12 mouse cellular contexts compared by ENCODE assay signal in genomic region chr8:57498494-57498846, GRCm38 (mm10). TPM values are rescaled to one million over a fixed set of nuclear protein-coding genes. Genes with fewer than 3 reads are reported as not detected.
DNase-seq lines count a peak whose midpoint lies in the region; ATAC-seq and TF ChIP-seq lines count a peak whose summit lies in the region.
"Had no signal": no experiment of that assay in that cellular context is flagged by ENCODE, and none has a peak within 500 bp of the region (broad histone marks: within the 10 kb centered on the region; RNA-seq: fewer than 3 reads in every experiment).

No protein-coding gene starts in this region.

- H3K27ac ChIP-seq in heart, embryonic 16.5 days (ENCODE audit: low read length), result peak overlapping the region; percentile 42; the same call in 1 of the 2 replicates
- H3K27ac ChIP-seq in forebrain, embryonic 11.5 days (ENCODE audit: low read depth, low read length), result no peak overlapping the region; the same call in 1 of the 2 replicates
- no peak overlapping the region for H3K27ac ChIP-seq in limb, embryonic 13.5 days
- no peak overlapping the region for H3K27ac ChIP-seq in thymus, adult 2 months (ENCODE audit: control insufficient read depth, insufficient read depth, low read length)
- H3K27ac ChIP-seq: limb, embryonic 12.5 days had no signal

- peak overlapping the region; percentile 22 for H3K4me3 ChIP-seq in heart, embryonic 16.5 days (ENCODE audit: low read length)
- H3K4me3 ChIP-seq in E14TG2a.4 (replicated peaks; ENCODE audit: low read length), result peak overlapping the region; percentile 54
- H3K4me3 ChIP-seq in forebrain, embryonic 11.5 days (ENCODE audit: low read depth, low read length), result no peak overlapping the region
- H3K4me3 ChIP-seq in limb, embryonic 13.5 days, result no peak overlapping the region
- no peak overlapping the region for H3K4me3 ChIP-seq in thymus, adult 2 months (ENCODE audit: control insufficient read depth, insufficient read depth, low read length)
- H3K4me3 ChIP-seq: limb, embryonic 12.5 days had no signal

- H3K9ac ChIP-seq in heart, embryonic 16.5 days (ENCODE audit: low read length), result peak overlapping the region; percentile 21; the same call in 1 of the 2 replicates
- no peak overlapping the region for H3K9ac ChIP-seq in forebrain, embryonic 11.5 days (ENCODE audit: low read length)
- H3K9ac ChIP-seq in limb, embryonic 13.5 days, result no peak overlapping the region
- H3K9ac ChIP-seq: limb, embryonic 12.5 days had no signal

- TF ChIP-seq POLR2A in thymus, adult 2 months (IDR thresholded peaks at IDR 0.05; ENCODE audit: control insufficient read depth, extremely low read depth, insufficient read depth, low read length, poor library complexity), result no peak

- no peak for ATAC-seq in heart, embryonic 16.5 days (replicated peaks; ENCODE audit: extremely low read depth, insufficient read depth, low FRiP score)
- ATAC-seq in forebrain, embryonic 11.5 days (replicated peaks; ENCODE audit: low FRiP score), result peak; percentile 13; the same call in 1 of the 2 replicates
- no peak for ATAC-seq in limb, embryonic 13.5 days (ENCODE audit: low FRiP score, low read depth)

- H3K4me2 ChIP-seq in heart, embryonic 16.5 days (ENCODE audit: low read depth, low read length), result peak overlapping the region; percentile 47
- H3K4me2 ChIP-seq in forebrain, embryonic 11.5 days (ENCODE audit: low read depth, low read length, severe bottlenecking), result no peak overlapping the region
- H3K4me2 ChIP-seq in limb, embryonic 13.5 days (replicated peaks), result peak overlapping the region; percentile 35
- H3K4me2 ChIP-seq: heart, embryonic 11.5 days; limb, embryonic 12.5 days had no signal

- TF ChIP-seq CTCF in E14TG2a.4 (conservative IDR thresholded peaks at IDR 0.05; ENCODE audit: low read length), result no peak
- no peak for TF ChIP-seq CTCF in thymus, adult 2 months (IDR thresholded peaks at IDR 0.05; ENCODE audit: borderline replicate concordance, control insufficient read depth, extremely low read depth, insufficient read depth, low read length, poor library complexity)

- 63% methylated on average over 8 of the region's 8 CpGs for WGBS in heart, embryonic 16.5 days
- WGBS in forebrain, embryonic 11.5 days, result 59% methylated on average over 8 of the region's 8 CpGs
- WGBS in limb, embryonic 13.5 days, result 60% methylated on average over 8 of the region's 8 CpGs
- 95% methylated on average over 8 of the region's 8 CpGs for WGBS in thymus, adult 2 months

- peaks cover 3% of the 10 kb centered on the region; the same call in 1 of the 2 replicates for H3K9me3 ChIP-seq in heart, embryonic 16.5 days (replicated peaks; ENCODE audit: control insufficient read depth, low read length)
- H3K9me3 ChIP-seq in E14TG2a.4 (ENCODE audit: low read length), result no peaks in the 10 kb centered on the region
- H3K9me3 ChIP-seq in forebrain, embryonic 11.5 days (ENCODE audit: control insufficient read depth, low read length), result no peaks in the 10 kb centered on the region
- H3K9me3 ChIP-seq in limb, embryonic 13.5 days, result no peaks in the 10 kb centered on the region
- H3K9me3 ChIP-seq: limb, embryonic 12.5 days had no signal

- peaks cover 7% of the 10 kb centered on the region for H3K4me1 ChIP-seq in heart, embryonic 16.5 days (ENCODE audit: control insufficient read depth, insufficient read depth, low read length)
- H3K4me1 ChIP-seq in E14TG2a.4 (replicated peaks; ENCODE audit: low read depth, low read length), result peaks cover 75% of the 10 kb centered on the region
- H3K4me1 ChIP-seq in forebrain, embryonic 11.5 days (replicated peaks; ENCODE audit: control insufficient read depth, insufficient read depth, low read length), result peaks cover 4% of the 10 kb centered on the region; the same call in 1 of the 2 replicates
- peaks cover 12% of the 10 kb centered on the region for H3K4me1 ChIP-seq in limb, embryonic 13.5 days
- H3K4me1 ChIP-seq in thymus, adult 2 months (replicated peaks; ENCODE audit: control insufficient read depth, insufficient read depth, low read length), result no peaks in the 10 kb centered on the region
- H3K4me1 ChIP-seq: limb, embryonic 12.5 days had no signal

- 0 out of 2 replicates have a peak, but pooled peaks cover 3% of the 10 kb centered on the region for H3K36me3 ChIP-seq in heart, embryonic 16.5 days (ENCODE audit: control insufficient read depth, insufficient read depth)
- H3K36me3 ChIP-seq in E14TG2a.4 (ENCODE audit: insufficient read depth, low read length), result peaks cover 64% of the 10 kb centered on the region
- H3K36me3 ChIP-seq in forebrain, embryonic 11.5 days (ENCODE audit: control insufficient read depth, insufficient read depth, low read length), result no peaks in the 10 kb centered on the region
- H3K36me3 ChIP-seq in limb, embryonic 13.5 days, result no peaks in the 10 kb centered on the region
- H3K36me3 ChIP-seq in thymus, adult 2 months (ENCODE audit: control insufficient read depth, insufficient read depth, low read length), result no peaks in the 10 kb centered on the region
- H3K36me3 ChIP-seq: limb, embryonic 12.5 days had no signal

- H3K27me3 ChIP-seq in heart, embryonic 16.5 days (ENCODE audit: control insufficient read depth, insufficient read depth, low read length), result no peaks in the 10 kb centered on the region
- no peaks in the 10 kb centered on the region for H3K27me3 ChIP-seq in E14TG2a.4 (ENCODE audit: insufficient read depth, low read length)
- H3K27me3 ChIP-seq in forebrain, embryonic 11.5 days (ENCODE audit: control insufficient read depth, insufficient read depth, low read length), result no peaks in the 10 kb centered on the region
- no peaks in the 10 kb centered on the region for H3K27me3 ChIP-seq in limb, embryonic 13.5 days
- H3K27me3 ChIP-seq in thymus, adult 2 months (ENCODE audit: control insufficient read depth, insufficient read depth, low read length), result no peaks in the 10 kb centered on the region
- H3K27me3 ChIP-seq: limb, embryonic 12.5 days had no signal

- DNase-seq in heart, adult 8-10 months (ENCODE audit: low spot score), result no peak
- no peak for DNase-seq in forebrain, embryonic 11.5 days (ENCODE audit: low spot score)
- no peak for DNase-seq in adipocyte (ENCODE audit: low spot score)
- DNase-seq in thymus, postnatal 0 days (ENCODE audit: low spot score), result no peak
- no peak for DNase-seq in thymus, adult 2 months
- DNase-seq: thymus, postnatal 36 days had no signal

RNA-seq across cellular contexts. Expression of gene Sap30, which starts 10.8 kb away (rescaled TPM):
- polyA plus RNA-seq in heart, embryonic 16.5 days (2015; fragmentation: Nextera tagmentation; extraction: Ambion mirVana), result 44.3 and 44.5 TPM in 2 replicates
- 10 to 100 TPM; 13.2 to 15.6 (median 14.3) TPM for total RNA-seq in heart, adult 8-10 months (2022)
- polyA plus RNA-seq in forebrain, embryonic 11.5 days (2014; fragmentation: Nextera tagmentation; extraction: Ambion mirVana), result 131 and 140 TPM in 2 replicates
- polyA plus RNA-seq in limb, embryonic 13.5 days (2015; fragmentation: Nextera tagmentation; extraction: Ambion mirVana), result 40.7 and 42.8 TPM in 2 replicates
- 32.2 and 38.0 TPM in 2 replicates for polyA plus RNA-seq in thymus, postnatal 0 days (2015; fragmentation: Nextera tagmentation; extraction: Ambion mirVana)
- polyA plus RNA-seq in thymus, adult 2 months (2012; rRNA removed), result 19.4 and 27.6 TPM in 2 replicates

RNA-seq across cellular contexts. Expression of gene Hmgb2, which starts 13.2 kb away (rescaled TPM):
- 196 and 251 TPM in 2 replicates for polyA plus RNA-seq in heart, embryonic 16.5 days (2015; fragmentation: Nextera tagmentation; extraction: Ambion mirVana)
- 10 to 100 TPM; 14.2 to 17.3 (median 14.8) TPM for total RNA-seq in heart, adult 8-10 months (2022)
- polyA plus RNA-seq in forebrain, embryonic 11.5 days (2014; fragmentation: Nextera tagmentation; extraction: Ambion mirVana), result 626 and 749 TPM in 2 replicates
- 361 and 398 TPM in 2 replicates for polyA plus RNA-seq in limb, embryonic 13.5 days (2015; fragmentation: Nextera tagmentation; extraction: Ambion mirVana)
- polyA plus RNA-seq in thymus, postnatal 0 days (2015; fragmentation: Nextera tagmentation; extraction: Ambion mirVana), result 841 and 1,050 TPM in 2 replicates
- 64.0 and 93.8 TPM in 2 replicates for polyA plus RNA-seq in thymus, adult 2 months (2012; rRNA removed)

RNA-seq across cellular contexts. Expression of gene Scrg1, which starts 42.7 kb away (rescaled TPM):
- 1.3 and 1.4 TPM in 2 replicates for polyA plus RNA-seq in heart, embryonic 16.5 days (2015; fragmentation: Nextera tagmentation; extraction: Ambion mirVana)
- not detected for total RNA-seq in heart, adult 8-10 months (2022)
- polyA plus RNA-seq in forebrain, embryonic 11.5 days (2014; fragmentation: Nextera tagmentation; extraction: Ambion mirVana), result not detected in 2 replicates
- polyA plus RNA-seq in limb, embryonic 13.5 days (2015; fragmentation: Nextera tagmentation; extraction: Ambion mirVana), result 16.4 and 17.8 TPM in 2 replicates
- polyA plus RNA-seq in thymus, postnatal 0 days (2015; fragmentation: Nextera tagmentation; extraction: Ambion mirVana), result 0.19 TPM in 1 of 2 replicates, not detected in the other
- polyA plus RNA-seq in thymus, adult 2 months (2012; rRNA removed), result 0.16 TPM in 1 of 2 replicates, not detected in the other
- total RNA-seq: monocyte, adult 5-6 weeks had no signal

Comparison
In these comparisons a context has a peak if more than half of its experiments do, and no peak if none do; other contexts are left out.
1. H3K4me3 ChIP-seq: peak in heart, embryonic 16.5 days (single experiment) and E14TG2a.4 (single experiment); none in forebrain, embryonic 11.5 days (single experiment), limb, embryonic 13.5 days (single experiment) and thymus, adult 2 months (single experiment).